Mouse (Mus musculus) embryonic fibroblast, embryonic 13.5 days (primary cell): ENCODE measurements around the gene Slc7a6.

Experiments
- CTCF ChIP-seq: IDR thresholded peaks from 2 replicates; pipeline ENCODE4 v1.5.1; 2011; ENCODE audit warnings: mild to moderate bottlenecking, control low read depth, low read length, moderate library complexity, borderline replicate concordance; ENCODE audit not compliant: insufficient read depth
- POLR2A ChIP-seq: IDR thresholded peaks from 2 replicates; pipeline ENCODE4 v1.6.1; 2011; ENCODE audit warnings: low read depth, mild to moderate bottlenecking, control low read depth, low read length, moderate library complexity

GRCm38 (mm10) chr8:106198741-106199140 lies 30.1 kb downstream of the Slc7a6 start:
- TF ChIP-seq CTCF (no peak), POLR2A (no peak)
